Mouse (Mus musculus) frontal cortex, postnatal 14 days (tissue): ENCODE results near the gene Zdhhc6.
A peak's percentile ranks its signal among the peaks of the same experiment; 100 is the strongest.

Source experiments
- DNase-seq, 2 experiments: peaks; one replicate each; pipeline ENCODE4 v3.0.0; 2022; ENCODE audit warnings: low spot score in 2 of 2

The Zdhhc6 gene

DNA sequence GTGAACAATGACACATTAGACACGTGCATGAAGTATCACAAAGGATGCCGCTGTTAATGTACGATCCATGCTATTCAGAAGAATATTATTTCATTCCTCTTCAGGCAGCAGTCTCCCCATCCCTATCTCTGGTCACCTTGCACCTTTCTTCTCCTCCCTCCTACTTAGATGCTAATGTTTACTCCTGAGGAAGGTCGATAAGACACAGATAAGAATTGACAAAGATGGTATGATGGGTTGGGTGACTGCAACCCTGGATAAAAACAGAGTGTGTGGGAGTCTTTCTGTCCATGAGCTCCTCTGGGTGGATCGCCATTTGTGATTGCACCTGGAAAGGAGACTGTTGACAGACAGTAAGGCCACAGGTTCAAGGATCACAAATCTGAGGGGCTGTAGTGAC lies 57.3 kb downstream of the Zdhhc6 start:
- no peak for DNase-seq

- no peak for DNase-seq
Measured at GRCm38 (mm10) chr19:55257656-55258375, 58.0 kb downstream of the Zdhhc6 start.

DNA sequence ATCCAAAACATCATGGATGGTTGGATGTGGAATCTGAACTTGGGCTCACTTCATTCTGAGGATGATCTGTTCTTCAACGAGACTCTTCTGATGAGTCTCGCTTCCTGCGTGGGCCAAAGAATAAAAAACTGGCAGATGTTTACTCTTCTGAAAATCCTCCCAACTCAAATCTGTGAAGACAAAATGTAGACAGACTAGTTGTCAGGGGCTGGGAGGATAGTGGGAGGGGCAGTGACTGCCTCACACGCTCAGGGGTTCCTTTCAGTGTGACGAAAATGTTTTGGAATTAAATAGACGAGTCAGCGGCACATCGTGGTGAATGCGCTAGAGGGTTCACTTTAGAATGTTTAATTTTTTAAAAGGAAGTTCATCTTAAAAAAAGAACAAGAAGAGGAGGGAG lies 59.7 kb downstream of the Zdhhc6 start:
- no peak for DNase-seq

- no peak for DNase-seq
Measured at GRCm38 (mm10) chr19:55254513-55255016, 61.3 kb downstream of the Zdhhc6 start.

DNA sequence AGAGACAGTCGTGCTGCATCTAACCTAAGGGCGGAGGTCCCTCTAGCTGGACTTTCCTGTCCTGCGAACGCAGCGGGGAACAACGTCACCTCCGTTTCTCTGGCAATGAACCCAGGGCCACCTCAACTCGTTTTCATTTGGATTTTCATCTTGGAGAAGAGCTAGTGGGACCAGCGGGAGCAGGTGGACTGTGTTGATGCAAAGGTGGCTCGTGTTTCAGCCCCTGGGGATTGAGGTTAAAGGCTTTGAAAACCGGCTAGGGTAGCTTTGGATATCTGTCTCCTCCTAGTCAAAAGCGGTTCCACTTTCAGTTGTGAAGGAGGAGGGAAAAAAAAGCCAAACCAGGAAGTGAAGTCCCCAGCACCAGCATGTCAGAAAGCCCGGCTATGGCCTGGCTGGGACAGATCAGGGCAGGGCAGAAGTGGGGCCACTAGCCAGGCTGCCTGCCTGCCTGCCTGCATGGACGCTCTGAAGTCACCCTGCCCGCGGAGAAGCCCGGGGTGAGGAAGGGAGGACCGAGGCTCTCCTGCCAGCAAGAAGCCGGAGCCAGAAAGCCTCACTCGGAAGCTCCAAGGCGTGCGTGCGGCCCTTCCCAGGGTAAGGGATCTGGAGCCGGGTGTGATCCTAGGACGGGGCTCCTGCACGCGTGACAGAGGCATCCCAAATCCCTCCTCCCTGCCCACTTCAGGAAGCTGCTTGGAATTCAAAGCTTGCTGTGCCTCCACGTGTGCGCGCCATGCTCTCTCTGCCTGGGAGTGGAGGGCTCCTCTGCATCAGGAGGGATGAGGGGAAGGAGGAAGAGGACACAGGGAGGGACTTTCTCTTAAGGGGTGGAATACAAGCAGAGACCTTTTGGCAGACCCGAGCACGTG lies 62.0 kb downstream of the Zdhhc6 start:
- peak; percentile 28 to 33 for DNase-seq

DNA sequence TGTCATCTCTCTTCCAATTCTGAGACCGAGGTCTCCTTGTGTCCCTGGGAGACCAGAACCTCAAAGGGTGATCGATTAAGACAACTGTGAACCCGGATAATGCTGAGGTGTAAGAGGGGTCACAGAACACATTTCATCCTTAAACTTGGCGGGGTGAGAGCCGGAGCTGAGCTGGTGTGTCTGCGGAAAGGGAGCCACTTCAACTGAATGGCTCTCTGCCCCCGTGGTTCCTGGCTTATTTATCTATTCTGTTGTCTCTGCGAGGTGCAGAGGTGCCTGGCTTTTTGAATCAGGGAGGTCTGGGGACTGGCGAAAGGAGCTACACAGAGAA lies 62.6 kb downstream of the Zdhhc6 start:
- DNase-seq = no peak

- DNase-seq = no peak
Measured at GRCm38 (mm10) chr19:55251383-55252124, 64.3 kb downstream of the Zdhhc6 start, which contains the start of gene Acsl5. TSS of gene Acsl5 (plus strand) at chr19:55251938.

- DNase-seq = no peak
Measured at GRCm38 (mm10) chr19:55250451-55250850, 65.4 kb downstream of the Zdhhc6 start.

DNA sequence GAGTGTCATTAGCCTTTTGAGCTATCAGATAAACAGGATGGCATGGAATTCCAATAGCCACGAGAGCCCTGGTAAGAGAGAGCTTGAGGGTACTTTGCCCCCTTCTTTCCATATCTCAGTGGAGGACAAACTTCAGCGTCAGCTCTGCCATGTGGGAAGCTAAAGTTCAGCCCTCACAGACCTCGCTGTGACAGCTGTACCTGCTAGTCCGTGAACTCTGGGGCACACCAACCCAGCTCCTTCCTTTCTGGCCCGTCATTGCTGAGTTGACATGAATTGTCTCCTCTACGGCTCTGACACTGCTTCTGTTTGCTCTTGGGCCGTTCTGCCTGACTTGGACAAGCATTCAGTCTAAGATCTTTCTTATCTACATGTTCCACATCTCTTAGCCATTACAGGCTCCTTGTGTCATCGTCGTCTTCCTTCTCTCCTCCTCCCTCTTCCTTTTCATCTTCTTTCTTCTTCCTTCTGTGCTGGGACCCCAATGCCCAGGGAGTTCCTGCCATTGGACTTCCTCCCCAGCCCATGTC lies 67.8 kb downstream of the Zdhhc6 start:
- no peak for DNase-seq

DNA sequence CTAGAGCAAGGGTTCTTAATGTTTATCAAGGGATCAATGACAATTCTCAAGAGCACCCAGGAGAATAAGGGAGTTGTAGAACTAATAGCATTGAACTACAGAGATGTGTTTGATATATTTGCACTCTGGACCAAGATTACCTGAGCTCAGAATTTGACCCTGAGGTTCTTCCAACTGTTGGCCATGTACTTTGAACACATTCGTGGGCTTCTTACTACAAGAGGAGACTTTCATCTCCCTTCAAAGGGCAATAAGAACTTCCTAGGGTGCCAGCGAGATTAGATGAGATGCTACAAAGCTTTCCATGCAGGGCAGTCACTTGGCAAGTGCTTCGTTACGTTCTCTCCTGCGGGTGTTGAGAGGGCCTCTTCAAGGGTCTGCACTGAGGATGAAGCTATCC lies 68.3 kb downstream of the Zdhhc6 start:
- DNase-seq = no peak

DNA sequence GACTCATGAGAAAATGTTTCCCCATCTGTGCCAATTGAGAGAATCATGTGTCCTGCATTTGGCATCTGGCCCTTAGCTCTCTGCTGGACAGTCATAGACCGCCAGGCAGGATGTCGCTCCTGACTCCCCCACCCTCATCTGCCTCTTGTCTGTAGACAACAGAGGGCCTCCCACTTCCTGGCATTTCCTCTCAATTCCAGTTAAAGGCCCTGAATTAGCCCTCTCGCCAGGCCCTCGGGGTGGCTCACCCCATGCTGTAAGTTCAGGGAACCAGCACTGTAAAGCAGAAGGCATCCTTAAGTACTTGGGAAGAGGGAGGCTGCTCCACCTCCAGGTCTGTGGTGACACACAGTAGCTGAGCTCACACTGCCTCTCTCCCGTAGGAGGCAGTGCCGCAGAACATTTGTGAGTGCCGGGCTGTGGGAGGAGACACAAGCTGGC lies 71.0 kb downstream of the Zdhhc6 start:
- DNase-seq = peak in 1 of 2 experiments; percentile 27

GRCm38 (mm10) chr19:55241186-55241645 lies 74.6 kb downstream of the Zdhhc6 start, which contains the start of gene Gucy2g:
TSS of gene Gucy2g (minus strand) at chr19:55241236.
- no peak for DNase-seq

- DNase-seq = no peak
Measured at GRCm38 (mm10) chr19:55239766-55240426, 75.9 kb downstream of the Zdhhc6 start.

GRCm38 (mm10) chr19:55236564-55236963 lies 79.3 kb downstream of the Zdhhc6 start:
- no peak for DNase-seq

DNA sequence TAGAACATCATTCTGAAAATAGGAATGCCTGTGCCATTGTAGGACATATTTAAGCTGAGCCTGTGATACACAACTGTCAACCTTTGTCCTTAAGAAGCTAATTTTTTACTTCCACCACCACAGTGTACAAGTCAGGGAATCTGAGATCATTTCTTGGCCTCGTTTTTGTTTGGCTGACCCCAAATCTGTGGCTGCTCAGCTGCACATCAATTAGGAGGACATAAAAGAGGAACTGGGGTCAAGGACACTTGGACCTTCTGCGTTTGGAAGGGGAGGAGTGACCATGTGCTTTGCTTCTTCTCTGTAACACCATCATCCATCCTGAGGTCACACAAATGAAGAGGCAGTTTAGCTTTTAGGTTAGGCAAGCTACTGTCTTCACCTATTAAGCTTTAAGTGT lies 79.8 kb downstream of the Zdhhc6 start:
- no peak for DNase-seq

GRCm38 (mm10) chr19:55232136-55232535 lies 83.7 kb downstream of the Zdhhc6 start:
- no peak for DNase-seq

GRCm38 (mm10) chr19:55231081-55231480 lies 84.8 kb downstream of the Zdhhc6 start:
- no peak for DNase-seq

GRCm38 (mm10) chr19:55227135-55227534 lies 88.7 kb downstream of the Zdhhc6 start:
- no peak for DNase-seq

GRCm38 (mm10) chr19:55226621-55227020 lies 89.2 kb downstream of the Zdhhc6 start:
- DNase-seq = no peak

- DNase-seq = no peak
Measured at GRCm38 (mm10) chr19:55222268-55222667, 93.6 kb downstream of the Zdhhc6 start.
